ENCODE assay signal across 24 mouse cellular contexts in genomic region chr7:75653684-75654317, GRCm38 (mm10).
A peak's percentile ranks its signal among the peaks of the same experiment; 100 is the strongest.
DNase-seq lines count a peak whose midpoint lies in the region; ATAC-seq and TF ChIP-seq lines count a peak whose summit lies in the region.
"Had no signal": no experiment of that assay in that cellular context is flagged by ENCODE, and none has a peak within 500 bp of the region (broad histone marks: within the 10 kb centered on the region; RNA-seq: fewer than 3 reads in every experiment).

No protein-coding gene starts in this region.

- WGBS in forebrain, embryonic 13.5 days = 77% methylated on average over 3 of the region's 3 CpGs
- WGBS in forebrain, embryonic 10.5 days = 80% methylated on average over 3 of the region's 3 CpGs
- WGBS in kidney, adult 2 months = 50% methylated on average over 3 of the region's 3 CpGs

- ATAC-seq in forebrain, embryonic 13.5 days = peak; percentile 57; the same call in 1 of the 2 replicates
- peak; percentile 47 for ATAC-seq in granulocyte monocyte progenitor cell, adult 5-6 weeks (replicated peaks; ENCODE audit: poor library complexity, severe bottlenecking)
- ATAC-seq: activated CD4-positive, CD25-positive, alpha-beta regulatory T cell, adult 4 months; intestine, embryonic 15.5 days; midbrain, embryonic 15.5 days; Patski had no signal

- no peak overlapping the region for H3K4me3 ChIP-seq in forebrain, embryonic 13.5 days
- no peak overlapping the region for H3K4me3 ChIP-seq in forebrain, embryonic 10.5 days
- H3K4me3 ChIP-seq in kidney, adult 2 months (ENCODE audit: insufficient read depth, low read depth, low read length) = no peak overlapping the region
- H3K4me3 ChIP-seq: heart, embryonic 15.5 days; hindbrain, embryonic 12.5 days; intestine, embryonic 15.5 days; layer of hippocampus, adult 2 months; left cerebral cortex, adult 2 months; midbrain, embryonic 15.5 days had no signal

- no peaks in the 10 kb centered on the region for H3K9me3 ChIP-seq in forebrain, embryonic 13.5 days (replicated peaks)
- no peaks in the 10 kb centered on the region for H3K9me3 ChIP-seq in forebrain, embryonic 10.5 days
- H3K9me3 ChIP-seq: heart, embryonic 15.5 days; hindbrain, embryonic 12.5 days; intestine, embryonic 15.5 days; midbrain, embryonic 15.5 days had no signal

- no peak overlapping the region for H3K4me2 ChIP-seq in forebrain, embryonic 13.5 days
- H3K4me2 ChIP-seq: heart, embryonic 15.5 days; hindbrain, embryonic 12.5 days; intestine, embryonic 15.5 days; midbrain, embryonic 15.5 days had no signal

- no peak overlapping the region for H3K27ac ChIP-seq in forebrain, embryonic 13.5 days
- no peak overlapping the region for H3K27ac ChIP-seq in forebrain, embryonic 10.5 days
- 0 out of 2 replicates have a peak overlapping the region, but pooled peaks have one; percentile 28 for H3K27ac ChIP-seq in kidney, adult 2 months (ENCODE audit: insufficient read depth, low read depth, low read length)
- H3K27ac ChIP-seq: hindbrain, embryonic 12.5 days; intestine, embryonic 15.5 days; layer of hippocampus, adult 2 months; left cerebral cortex, adult 2 months; liver, embryonic 14.5 days; midbrain, embryonic 15.5 days had no signal

- DNase-seq in forebrain, embryonic 10.5 days (ENCODE audit: extremely low spot score, low spot score) = no peak
- DNase-seq in kidney, adult 2 months = no peak
- DNase-seq in kidney, adult 8-10 months = no peak
- DNase-seq in 416B (ENCODE audit: low read depth) = peak; percentile 64
- no peak for DNase-seq in thymus, postnatal 25 days
- no peak for DNase-seq in gastrocnemius, adult 18-20 months (ENCODE audit: low spot score)
- DNase-seq: adrenal gland, postnatal 25 days; B cell, adult 2 months; cerebellum, adult 9-10 months; lung, postnatal 36 days; retina, postnatal 1 day; right cerebral cortex, postnatal 4 days; thymus, postnatal 36 days had no signal

- no peaks in the 10 kb centered on the region for H3K27me3 ChIP-seq in forebrain, embryonic 13.5 days
- no peaks in the 10 kb centered on the region for H3K27me3 ChIP-seq in forebrain, embryonic 10.5 days (ENCODE audit: poor library complexity, severe bottlenecking)
- no peaks in the 10 kb centered on the region for H3K27me3 ChIP-seq in kidney, adult 2 months (replicated peaks; ENCODE audit: control insufficient read depth, insufficient read depth, low read length)
- H3K27me3 ChIP-seq: heart, embryonic 15.5 days; hindbrain, embryonic 12.5 days; intestine, embryonic 15.5 days; midbrain, embryonic 15.5 days; Patski had no signal

- no peak overlapping the region for H3K9ac ChIP-seq in forebrain, embryonic 13.5 days
- H3K9ac ChIP-seq: heart, embryonic 15.5 days; hindbrain, embryonic 12.5 days; intestine, embryonic 15.5 days; liver, embryonic 14.5 days; midbrain, embryonic 15.5 days had no signal

- no peaks in the 10 kb centered on the region for H3K36me3 ChIP-seq in forebrain, embryonic 13.5 days (ENCODE audit: poor library complexity, severe bottlenecking)
- no peaks in the 10 kb centered on the region for H3K36me3 ChIP-seq in forebrain, embryonic 10.5 days (replicated peaks)
- H3K36me3 ChIP-seq in kidney, adult 2 months (ENCODE audit: control insufficient read depth, insufficient read depth, low read length) = no peaks in the 10 kb centered on the region
- H3K36me3 ChIP-seq: heart, embryonic 15.5 days; hindbrain, embryonic 12.5 days; intestine, embryonic 15.5 days; midbrain, embryonic 15.5 days had no signal

- TF ChIP-seq POLR2A in kidney, adult 2 months (IDR thresholded peaks at IDR 0.05; ENCODE audit: low read depth, low read length) = no peak

- no peak for TF ChIP-seq CTCF in kidney, adult 2 months (conservative IDR thresholded peaks at IDR 0.05; ENCODE audit: insufficient read depth, insufficient read length, low read depth, low read length)

- 0 out of 2 replicates have a peak, but pooled peaks cover 6% of the 10 kb centered on the region for H3K4me1 ChIP-seq in forebrain, embryonic 13.5 days
- peaks cover 7% of the 10 kb centered on the region; the same call in 1 of the 2 replicates for H3K4me1 ChIP-seq in forebrain, embryonic 10.5 days
- peaks cover 16% of the 10 kb centered on the region for H3K4me1 ChIP-seq in kidney, adult 2 months (ENCODE audit: control insufficient read depth, insufficient read depth, low read length)
- H3K4me1 ChIP-seq: hindbrain, embryonic 12.5 days; intestine, embryonic 15.5 days; midbrain, embryonic 15.5 days had no signal
